Mouse (Mus musculus) NIH3T3 (cell line): Measurements from ENCODE around the gene Vmn1r48.
"Not testable (repeated sequence)": the region's sequence is repeated elsewhere in the genome, so short reads cannot be mapped to it uniquely, and the experiment has no call there.

Source experiments
- DNase-seq: peaks from one replicate; pipeline ENCODE4 v3.0.0-alpha.2; 2012; ENCODE audit warnings: low read depth

Vmn1r48 gene

GRCm38 (mm10) chr6:90036741-90037140 is at the start of gene Vmn1r48:
Gene Vmn1r48, minus strand, starts transcription at chr6:90036841.
- not testable (repeated sequence) for DNase-seq

- no peak for DNase-seq
Measured at GRCm38 (mm10) chr6:90078406-90078805, 41.8 kb upstream of the Vmn1r48 start, which contains the start of gene Vmn1r49. Gene Vmn1r49, minus strand, starts transcription at chr6:90078506.

GRCm38 (mm10) chr6:90015847-90016246 is 20.8 kb downstream of the Vmn1r48 start, which contains the start of gene Vmn1r47:
Gene Vmn1r47, plus strand, starts transcription at chr6:90016147.
- not testable (repeated sequence) for DNase-seq

- DNase-seq, result peak; percentile 66
Measured at GRCm38 (mm10) chr6:89985989-89986388, 50.7 kb downstream of the Vmn1r48 start.
